Mouse (Mus musculus) hindbrain, embryonic 10.5 days (tissue): ENCODE data around the gene Kcp. TPM values are rescaled to one million over a fixed set of nuclear protein-coding genes. Genes with fewer than 3 reads are reported as not detected.

ENCODE experiments used
- DNase-seq: peaks from one replicate; pipeline ENCODE4 v3.0.0-alpha.2; 2017; ENCODE audit warnings: low spot score
- H3K27ac ChIP-seq: fragments of 300-500 bp; sonication (generic); 2 replicates; pipeline ENCODE4 v1.5.1; 2016; ENCODE audit warnings: mild to moderate bottlenecking, moderate library complexity
- H3K27me3 ChIP-seq: fragments of 300-500 bp; sonication (generic); 2 replicates; pipeline ENCODE4 v1.6.1; 2016; ENCODE audit warnings: mild to moderate bottlenecking; ENCODE audit not compliant: poor library complexity, insufficient read depth, severe bottlenecking
- H3K36me3 ChIP-seq: fragments of 300-500 bp; sonication (generic); 2 replicates; pipeline ENCODE4 v1.6.1; 2016; ENCODE audit warnings: mild to moderate bottlenecking, moderate library complexity
- H3K4me1 ChIP-seq: fragments of 300-500 bp; sonication (generic); replicated peaks from 2 replicates; pipeline ENCODE4 v1.6.1; 2016; ENCODE audit warnings: mild to moderate bottlenecking
- H3K4me3 ChIP-seq: fragments of 300-500 bp; sonication (generic); 2 replicates; pipeline ENCODE4 v1.5.1; 2016; ENCODE audit warnings: mild to moderate bottlenecking, moderate library complexity
- H3K9me3 ChIP-seq: fragments of 300-500 bp; sonication (generic); 2 replicates; pipeline ENCODE4 v1.6.1; 2016; ENCODE audit warnings: mild to moderate bottlenecking, moderate library complexity
- WGBS: fragments of 180-500 bp; shearing (Covaris S2); methylation state at CpG from one replicate; pipeline ENCODE4 v1.1.7; 2016; 5-methylcytosine and 5-hydroxymethylcytosine counted together
- polyA plus RNA-seq: library from polyadenylated mRNA; unstranded; fragments of >200 nt; fragmentation: Nextera tagmentation; extraction: Ambion mirVana; gene quantifications from 2 replicates; pipeline ENCODE4 v1.2.1, GENCODE M21; 2016

Gene Kcp
- polyA plus RNA-seq, 1 experiment from 2014 or later = 13.5 TPM

- peak; percentile 63 for DNase-seq
- H3K27me3 ChIP-seq = peaks cover 59% of the 10 kb centered on the region
- H3K27ac ChIP-seq = peak overlapping the region; percentile 86
- 5% methylated on average over 6 of the region's 6 CpGs for WGBS
- H3K4me3 ChIP-seq = peak overlapping the region; percentile 59
- no peaks in the 10 kb centered on the region for H3K9me3 ChIP-seq
- H3K4me1 ChIP-seq = peaks cover 63% of the 10 kb centered on the region
- H3K36me3 ChIP-seq = no peaks in the 10 kb centered on the region
These were observed 71.8 kb downstream of the Kcp start for GRCm38 (mm10) chr6:29435940-29436451.

- H3K27ac ChIP-seq = peak overlapping the region; percentile 86
- H3K4me1 ChIP-seq = peaks cover 69% of the 10 kb centered on the region
- WGBS = 4% methylated on average over 13 of the region's 13 CpGs
- peak; percentile 62 for DNase-seq
- H3K36me3 ChIP-seq = no peaks in the 10 kb centered on the region
- H3K9me3 ChIP-seq = no peaks in the 10 kb centered on the region
- H3K4me3 ChIP-seq = peak overlapping the region; percentile 59
- peaks cover 68% of the 10 kb centered on the region for H3K27me3 ChIP-seq
These were observed 72.7 kb downstream of the Kcp start for GRCm38 (mm10) chr6:29434911-29435691.

GRCm38 (mm10) chr6:29433804-29434795, 73.7 kb downstream of the Kcp start:
- Histone ChIP-seq H3K4me3 (peak overlapping the region; percentile 59), H3K36me3 (no peaks in the 10 kb centered on the region), H3K9me3 (no peaks in the 10 kb centered on the region), H3K4me1 (peaks cover 65% of the 10 kb centered on the region), H3K27me3 (peaks cover 72% of the 10 kb centered on the region), H3K27ac (peak overlapping the region; percentile 86)
- 2% methylated on average over 27 of the region's 27 CpGs for WGBS
- DNase-seq = peak; percentile 65

GRCm38 (mm10) chr6:29433038-29433803, 74.5 kb downstream of the Kcp start, which contains the start of gene Flnc:
Flnc (plus strand) TSS chr6:29433256.
- peak; percentile 55 for DNase-seq
- under 1% methylated on average over 77 of the region's 77 CpGs for WGBS
- H3K27ac ChIP-seq = peak within 1 kb of the TSS; percentile 86
- H3K4me1 ChIP-seq = peaks cover 63% of the 10 kb centered on the region
- H3K27me3 ChIP-seq = peaks cover 71% of the 10 kb centered on the region
- no peaks in the 10 kb centered on the region for H3K9me3 ChIP-seq
- H3K4me3 ChIP-seq = peak within 1 kb of the TSS; percentile 59
- no peaks in the 10 kb centered on the region for H3K36me3 ChIP-seq

GRCm38 (mm10) chr6:29432676-29433037, 75.1 kb downstream of the Kcp start:
- Histone ChIP-seq H3K27me3 (peaks cover 71% of the 10 kb centered on the region), H3K9me3 (no peaks in the 10 kb centered on the region), H3K4me3 (peak overlapping the region; percentile 59), H3K27ac (peak overlapping the region; percentile 86), H3K36me3 (no peaks in the 10 kb centered on the region), H3K4me1 (peaks cover 63% of the 10 kb centered on the region)
- DNase-seq = no peak

- peaks cover 61% of the 10 kb centered on the region for H3K4me1 ChIP-seq
- no peak for DNase-seq
- WGBS = 42% methylated on average over 3 of the region's 3 CpGs
- H3K9me3 ChIP-seq = no peaks in the 10 kb centered on the region
- no peaks in the 10 kb centered on the region for H3K36me3 ChIP-seq
- no peak overlapping the region for H3K27ac ChIP-seq
- H3K27me3 ChIP-seq = peaks cover 71% of the 10 kb centered on the region
- H3K4me3 ChIP-seq = no peak overlapping the region
These were observed 75.6 kb downstream of the Kcp start for GRCm38 (mm10) chr6:29432156-29432555.

- Histone ChIP-seq H3K27ac (no peak overlapping the region), H3K36me3 (no peaks in the 10 kb centered on the region), H3K27me3 (peaks cover 69% of the 10 kb centered on the region), H3K4me1 (peaks cover 54% of the 10 kb centered on the region), H3K9me3 (no peaks in the 10 kb centered on the region), H3K4me3 (no peak overlapping the region)
- 15% methylated on average over 5 of the region's 5 CpGs for WGBS
- DNase-seq = no peak
These were observed 76.3 kb downstream of the Kcp start for GRCm38 (mm10) chr6:29431473-29431872.

GRCm38 (mm10) chr6:29430681-29431420, 76.9 kb downstream of the Kcp start:
- Histone ChIP-seq H3K4me3 (no peak overlapping the region), H3K27ac (no peak overlapping the region), H3K36me3 (no peaks in the 10 kb centered on the region), H3K27me3 (peaks cover 64% of the 10 kb centered on the region), H3K9me3 (no peaks in the 10 kb centered on the region), H3K4me1 (peaks cover 48% of the 10 kb centered on the region)
- DNase-seq = no peak
- 44% methylated on average over 15 of the region's 15 CpGs for WGBS

- Histone ChIP-seq H3K9me3 (no peaks in the 10 kb centered on the region), H3K4me1 (peaks cover 21% of the 10 kb centered on the region), H3K36me3 (no peaks in the 10 kb centered on the region), H3K4me3 (no peak overlapping the region), H3K27ac (no peak overlapping the region), H3K27me3 (peaks cover 37% of the 10 kb centered on the region)
- 56% methylated on average over 4 of the region's 4 CpGs for WGBS
- DNase-seq = no peak
These were observed 79.6 kb downstream of the Kcp start for GRCm38 (mm10) chr6:29428171-29428570.

GRCm38 (mm10) chr6:29426331-29426730, 81.4 kb downstream of the Kcp start:
- Histone ChIP-seq H3K4me1 (peaks cover 6% of the 10 kb centered on the region; the same call in 1 of the 2 replicates), H3K9me3 (no peaks in the 10 kb centered on the region), H3K36me3 (no peaks in the 10 kb centered on the region), H3K27me3 (peaks cover 19% of the 10 kb centered on the region), H3K27ac (no peak overlapping the region), H3K4me3 (no peak overlapping the region)
- DNase-seq = no peak
- WGBS = 74% methylated on average over 6 of the region's 6 CpGs

- no peak overlapping the region for H3K27ac ChIP-seq
- H3K9me3 ChIP-seq = no peaks in the 10 kb centered on the region
- no peak for DNase-seq
- no peaks in the 10 kb centered on the region for H3K36me3 ChIP-seq
- H3K27me3 ChIP-seq = peaks cover 7% of the 10 kb centered on the region; the same call in 1 of the 2 replicates
- no peak overlapping the region for H3K4me3 ChIP-seq
- no peaks in the 10 kb centered on the region for H3K4me1 ChIP-seq
- 88% methylated on average over 8 of the region's 8 CpGs for WGBS
These were observed 82.6 kb downstream of the Kcp start for GRCm38 (mm10) chr6:29425118-29425517.
